Mouse (Mus musculus) embryonic facial prominence, embryonic 14.5 days (tissue): ENCODE results near the gene Ralgapb. TPM values are rescaled to one million over a fixed set of nuclear protein-coding genes. Genes with fewer than 3 reads are reported as not detected.

ENCODE experiments used
- ATAC-seq: fragments of 200-750 bp; cut with Nextera tagmentation; 2 replicates; pipeline ENCODE4 v1.8.0; 2017; ENCODE audit warnings: low read depth, moderate number of reproducible peaks, moderate TSS enrichment
- DNase-seq: peaks from one replicate; pipeline ENCODE4 v3.0.0-alpha.2; 2015; ENCODE audit warnings: low spot score
- H3K27ac ChIP-seq: fragments of 300-500 bp; sonication (generic); replicated peaks from 2 replicates; pipeline ENCODE4 v1.5.1; 2014; ENCODE audit warnings: low read depth, mild to moderate bottlenecking, low read length, moderate library complexity
- H3K27me3 ChIP-seq: fragments of 300-500 bp; sonication (generic); replicated peaks from 2 replicates; pipeline ENCODE4 v1.6.1; 2014; ENCODE audit warnings: low read length; ENCODE audit not compliant: control insufficient read depth, insufficient read depth
- H3K36me3 ChIP-seq: fragments of 300-500 bp; sonication (generic); 2 replicates; pipeline ENCODE4 v1.6.1; 2014; ENCODE audit warnings: low read length, mixed read lengths; ENCODE audit not compliant: control insufficient read depth, insufficient read depth
- H3K4me1 ChIP-seq: fragments of 300-500 bp; sonication (generic); 2 replicates; pipeline ENCODE4 v1.6.1; 2014; ENCODE audit warnings: antibody characterized with exemption, low read length; ENCODE audit not compliant: control insufficient read depth, insufficient read depth
- H3K4me2 ChIP-seq: fragments of 300-500 bp; sonication (generic); 2 replicates; pipeline ENCODE4 v1.6.1; 2014; ENCODE audit warnings: low read depth, mild to moderate bottlenecking, low read length, moderate library complexity, mixed read lengths
- H3K4me3 ChIP-seq: fragments of 300-500 bp; sonication (generic); 2 replicates; pipeline ENCODE4 v1.5.1; 2014; ENCODE audit warnings: low read depth, mild to moderate bottlenecking, low read length
- H3K9ac ChIP-seq: fragments of 300-500 bp; sonication (generic); 2 replicates; pipeline ENCODE4 v1.6.1; 2014; ENCODE audit warnings: low read depth, mild to moderate bottlenecking, low read length, moderate library complexity, mixed read lengths
- H3K9me3 ChIP-seq: fragments of 300-500 bp; sonication (generic); 2 replicates; pipeline ENCODE4 v1.6.1; 2016; ENCODE audit warnings: low read length; ENCODE audit not compliant: control insufficient read depth
- WGBS: fragments of 180-500 bp; shearing (Covaris S2); extraction: QIAGEN DNeasy Blood & Tissue Kit; methylation state at CpG from one replicate; pipeline ENCODE4 v1.1.7; 2014; 5-methylcytosine and 5-hydroxymethylcytosine counted together
- polyA plus RNA-seq: library from polyadenylated mRNA; unstranded; fragments of >200 nt; fragmentation: Nextera tagmentation; extraction: Ambion mirVana; gene quantifications from 2 replicates; pipeline ENCODE4 v1.2.1, GENCODE M21; 2014

Gene Ralgapb
- polyA plus RNA-seq, 1 experiment from 2014 or later, result 18.8 TPM

DNA sequence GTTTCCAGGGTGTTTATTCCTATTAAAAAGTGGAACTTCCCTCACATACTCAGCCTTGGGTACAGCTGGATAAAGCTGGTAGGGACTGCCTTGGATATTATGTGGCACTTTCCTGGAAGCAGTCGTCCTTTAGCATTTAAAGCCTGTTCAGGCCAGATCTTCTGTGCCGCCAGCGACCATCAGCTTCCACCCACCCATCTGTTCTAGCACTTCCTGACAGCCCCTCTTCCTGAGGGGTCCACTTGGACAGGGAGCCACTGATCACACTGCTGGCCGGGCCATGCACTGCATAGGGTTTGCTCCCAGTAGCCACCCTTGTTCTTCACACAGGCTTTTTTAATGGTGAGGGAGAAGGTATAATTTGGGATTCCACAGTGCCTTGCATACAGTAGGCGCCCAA lies 88.8 kb downstream of the Ralgapb start:
- Histone ChIP-seq H3K27ac (no peak overlapping the region), H3K9me3 (no peaks in the 10 kb centered on the region), H3K4me3 (no peak overlapping the region), H3K9ac (no peak overlapping the region), H3K4me1 (no peaks in the 10 kb centered on the region), H3K27me3 (no peaks in the 10 kb centered on the region), H3K36me3 (peaks cover 60% of the 10 kb centered on the region), H3K4me2 (no peak overlapping the region)
- 87% methylated on average over 5 of the region's 5 CpGs for WGBS
- DNase-seq, result no peak
- ATAC-seq, result no peak

DNA sequence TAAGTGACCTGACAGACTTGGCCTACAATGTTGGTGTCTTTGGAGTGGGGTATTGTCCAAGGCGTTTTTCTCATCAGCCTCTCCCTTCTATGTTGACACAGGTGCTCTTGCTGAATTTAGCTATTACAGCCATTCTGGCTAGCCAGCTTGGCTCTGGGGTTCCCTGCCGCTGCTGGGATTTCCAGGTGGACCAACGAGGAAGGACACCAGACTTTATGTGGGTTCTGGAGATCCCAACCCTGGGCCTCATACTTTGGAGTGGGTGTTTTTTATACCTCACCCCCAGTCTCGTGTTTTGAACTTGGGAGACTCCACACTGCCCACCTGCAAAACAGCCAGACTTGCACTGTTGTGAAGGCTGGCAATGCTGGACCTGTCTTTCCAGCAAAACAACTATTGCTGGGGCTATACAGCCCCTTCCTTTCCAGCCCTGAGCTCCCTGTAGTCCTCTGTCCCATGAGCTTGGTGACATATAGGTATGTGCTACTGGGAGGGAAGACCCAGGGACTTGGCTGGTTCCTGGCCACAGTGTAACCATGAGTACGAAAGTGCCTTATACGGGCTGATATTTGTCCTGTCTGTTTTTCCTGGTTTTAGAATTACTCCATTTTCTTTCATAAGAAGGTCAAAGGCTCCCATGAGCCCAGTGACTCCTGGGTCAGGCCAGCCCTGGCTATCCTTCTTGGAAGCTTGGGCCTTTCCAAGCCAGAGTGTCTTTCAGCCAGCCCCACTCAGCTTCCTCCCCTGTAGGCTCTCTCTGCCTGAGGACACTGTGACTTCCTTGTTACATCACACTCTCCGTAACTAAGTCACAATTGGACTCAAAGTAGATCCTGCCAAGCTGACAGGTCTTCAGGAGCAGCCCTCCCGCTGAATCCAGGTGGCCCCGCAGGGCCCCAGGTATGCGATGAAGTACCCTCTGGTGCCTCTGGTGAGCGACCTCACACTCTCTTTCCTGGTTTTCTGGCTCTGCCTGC lies 92.5 kb downstream of the Ralgapb start, which contains the start of gene Adig:
Gene Adig, plus strand, starts transcription at position 777 of the 977 bp plus-strand sequence.
- no peak for ATAC-seq
- H3K27ac ChIP-seq, result no peak within 1 kb of the TSS; the same call in 1 of the 2 replicates

DNA sequence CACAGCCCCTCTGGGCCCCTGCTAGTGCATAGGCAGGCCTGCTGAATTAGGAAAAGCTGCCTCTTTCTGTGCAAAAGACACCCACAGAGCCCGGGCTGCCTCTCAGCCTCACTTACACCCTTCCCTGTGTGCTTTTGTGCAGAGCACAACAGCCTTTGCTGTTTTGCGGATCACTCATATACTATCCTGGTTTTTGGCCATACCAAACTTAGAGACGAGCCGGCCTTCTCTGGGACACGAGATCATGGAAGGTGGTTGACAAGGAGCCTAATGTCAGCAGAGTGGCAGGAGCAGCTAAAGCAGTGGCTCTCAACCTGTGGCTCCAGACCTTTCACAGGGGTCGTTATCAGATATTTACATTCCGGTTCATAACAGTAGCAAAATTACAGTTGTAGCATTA lies 93.6 kb downstream of the Ralgapb start:
- no peak for ATAC-seq
- no peak overlapping the region for H3K27ac ChIP-seq
- no peak for DNase-seq
- WGBS, result 83% methylated on average over 7 of the region's 7 CpGs
- no peaks in the 10 kb centered on the region for H3K4me1 ChIP-seq
- no peaks in the 10 kb centered on the region for H3K9me3 ChIP-seq
- no peak overlapping the region for H3K9ac ChIP-seq
- H3K36me3 ChIP-seq, result peaks cover 16% of the 10 kb centered on the region; the same call in 1 of the 2 replicates
- no peaks in the 10 kb centered on the region for H3K27me3 ChIP-seq
- H3K4me3 ChIP-seq, result no peak overlapping the region
- no peak overlapping the region for H3K4me2 ChIP-seq

More for the DNA sequence above, 92.5 kb downstream of the Ralgapb start, which contains the start of gene Adig:
- WGBS, result 62% methylated on average over 11 of the region's 11 CpGs
- peaks cover 25% of the 10 kb centered on the region for H3K36me3 ChIP-seq
- no peak within 1 kb of the TSS for H3K4me3 ChIP-seq
- DNase-seq, result peak; percentile 17
- no peaks in the 10 kb centered on the region for H3K27me3 ChIP-seq
- H3K9me3 ChIP-seq, result no peaks in the 10 kb centered on the region
- no peaks in the 10 kb centered on the region for H3K4me1 ChIP-seq
- no peak within 1 kb of the TSS for H3K9ac ChIP-seq
- no peak within 1 kb of the TSS for H3K4me2 ChIP-seq

DNA sequence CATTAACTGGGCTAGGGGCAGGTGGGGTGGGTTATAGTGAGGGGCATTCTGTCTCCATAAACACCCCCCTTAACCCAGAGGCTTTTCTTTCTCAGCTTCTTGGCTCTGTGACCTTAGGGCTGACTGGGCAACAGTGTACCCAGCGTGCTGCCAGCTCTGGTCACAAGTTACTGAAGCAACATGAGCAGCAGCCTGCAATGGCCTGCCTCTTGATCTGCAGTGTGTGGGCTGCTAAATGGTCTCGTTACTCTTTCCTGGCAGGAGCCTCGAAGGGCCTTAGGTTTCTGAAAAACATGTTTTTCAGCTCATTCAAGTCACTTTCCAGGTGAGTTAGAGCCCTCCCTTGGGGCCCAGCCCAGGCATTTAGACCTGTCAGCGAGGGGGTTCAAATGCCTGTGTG lies 94.0 kb downstream of the Ralgapb start:
- DNase-seq, result peak; percentile 51
- no peak overlapping the region for H3K9ac ChIP-seq
- no peaks in the 10 kb centered on the region for H3K27me3 ChIP-seq
- no peak overlapping the region for H3K4me3 ChIP-seq
- no peaks in the 10 kb centered on the region for H3K4me1 ChIP-seq
- no peak overlapping the region for H3K4me2 ChIP-seq
- no peak overlapping the region for H3K27ac ChIP-seq
- H3K9me3 ChIP-seq, result no peaks in the 10 kb centered on the region
- ATAC-seq, result peak; percentile 30; the same call in 1 of the 2 replicates
- peaks cover 16% of the 10 kb centered on the region; the same call in 1 of the 2 replicates for H3K36me3 ChIP-seq
- 55% methylated on average over 4 of the region's 4 CpGs for WGBS

DNA sequence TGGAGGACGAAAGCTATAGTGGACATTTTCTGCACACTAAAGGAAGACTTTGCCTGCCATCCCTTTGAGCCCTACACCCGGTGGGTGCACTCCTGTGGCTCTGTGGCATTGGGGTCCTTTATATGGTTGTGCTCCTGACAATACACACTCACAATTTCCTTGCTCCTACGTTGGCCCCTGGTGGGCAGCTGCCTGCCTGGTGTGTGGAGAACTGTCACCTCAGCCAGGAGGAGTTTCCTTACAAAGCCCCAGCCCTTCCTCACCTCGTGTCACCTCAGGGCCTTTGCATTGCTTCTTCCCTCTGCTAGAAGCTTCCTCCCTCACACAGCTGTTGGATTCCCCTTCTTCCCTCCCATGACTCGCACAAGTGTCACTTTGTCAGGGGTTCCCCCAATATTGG lies 96.8 kb downstream of the Ralgapb start:
- no peak overlapping the region for H3K27ac ChIP-seq
- ATAC-seq (no peak), DNase-seq (no peak)
- no peaks in the 10 kb centered on the region for H3K27me3 ChIP-seq
- H3K4me3 ChIP-seq, result no peak overlapping the region
- H3K4me2 ChIP-seq, result no peak overlapping the region
- H3K9ac ChIP-seq, result no peak overlapping the region
- H3K36me3 ChIP-seq, result no peaks in the 10 kb centered on the region
- 84% methylated on average over 5 of the region's 5 CpGs for WGBS
- no peaks in the 10 kb centered on the region for H3K4me1 ChIP-seq
- H3K9me3 ChIP-seq, result no peaks in the 10 kb centered on the region

DNA sequence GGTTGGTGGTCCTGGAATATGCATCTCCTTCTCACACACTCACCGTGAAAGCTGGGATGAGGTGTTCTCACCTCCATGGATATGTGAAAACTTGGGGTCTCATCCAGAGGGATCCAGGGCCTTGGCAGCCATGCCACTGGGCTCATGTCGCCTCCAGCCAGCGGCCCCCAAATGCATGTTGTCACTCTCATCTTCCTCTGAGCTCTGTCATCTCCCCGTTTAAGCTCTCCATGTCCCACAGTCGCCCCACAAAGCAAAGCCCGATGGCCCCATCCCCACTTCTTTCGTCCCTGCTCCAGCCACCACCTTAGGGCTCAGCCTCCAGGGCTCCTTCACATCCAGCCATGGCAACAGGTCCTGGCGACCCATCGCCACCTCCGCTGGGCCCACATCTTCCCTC lies 97.4 kb downstream of the Ralgapb start:
- Histone ChIP-seq H3K27me3 (no peaks in the 10 kb centered on the region), H3K27ac (no peak overlapping the region), H3K4me3 (no peak overlapping the region), H3K9me3 (no peaks in the 10 kb centered on the region), H3K4me1 (no peaks in the 10 kb centered on the region), H3K4me2 (no peak overlapping the region), H3K9ac (no peak overlapping the region), H3K36me3 (no peaks in the 10 kb centered on the region)
- DNase-seq (no peak), ATAC-seq (no peak)
- WGBS, result 88% methylated on average over 10 of the region's 10 CpGs

DNA sequence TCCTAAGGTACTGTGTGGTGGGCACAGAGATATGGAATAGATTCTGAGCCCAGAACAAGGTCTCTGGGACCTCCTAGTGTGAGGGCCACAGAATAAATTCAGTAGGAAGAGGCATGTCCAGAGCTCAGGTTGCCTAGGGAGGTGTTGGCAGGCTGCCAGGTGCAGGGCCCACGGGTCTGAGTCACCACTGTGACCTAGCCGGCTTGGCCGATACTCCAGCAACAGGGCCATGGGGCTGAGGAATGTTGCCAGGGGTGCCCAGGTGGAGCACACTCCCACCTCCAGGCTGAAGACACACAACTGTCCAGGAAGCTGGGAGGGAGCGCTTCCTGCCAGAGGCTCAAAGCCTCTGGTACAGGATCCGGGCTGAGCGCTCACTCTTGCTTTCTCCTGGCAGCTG lies 101.0 kb downstream of the Ralgapb start:
- WGBS, result 67% methylated on average over 6 of the region's 6 CpGs
- Histone ChIP-seq H3K27me3 (no peaks in the 10 kb centered on the region), H3K27ac (no peak overlapping the region), H3K4me3 (no peak overlapping the region), H3K9me3 (no peaks in the 10 kb centered on the region), H3K36me3 (no peaks in the 10 kb centered on the region), H3K4me1 (no peaks in the 10 kb centered on the region), H3K9ac (no peak overlapping the region), H3K4me2 (no peak overlapping the region)
- peak; percentile 54 for DNase-seq
- ATAC-seq, result peak; percentile 19; the same call in 1 of the 2 replicates

DNA sequence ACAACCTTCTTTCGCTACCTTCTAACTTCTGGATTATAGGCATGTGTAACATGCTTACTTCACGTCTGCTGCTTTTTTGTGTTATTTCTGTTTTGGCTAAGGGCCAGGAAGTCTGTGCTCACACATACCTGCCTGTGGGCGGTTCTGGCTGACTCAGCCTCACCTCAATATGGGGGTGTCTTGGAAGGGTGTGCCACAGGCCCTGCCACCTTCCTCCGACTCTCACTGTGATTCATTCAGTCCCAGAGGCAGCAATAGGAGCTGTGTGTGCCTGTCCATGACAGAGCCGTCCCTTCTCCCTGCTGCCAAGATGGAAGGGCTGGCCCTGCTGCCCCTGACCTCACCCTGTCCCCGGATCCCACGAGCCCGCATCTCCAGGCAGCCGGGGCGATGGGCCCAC lies 102.9 kb downstream of the Ralgapb start, which contains the start of gene Arhgap40:
Gene Arhgap40, plus strand, starts transcription at position 269 of the 400 bp plus-strand sequence.
- ATAC-seq (no peak), DNase-seq (peak; percentile 47)
- no peaks in the 10 kb centered on the region for H3K27me3 ChIP-seq
- no peak within 1 kb of the TSS for H3K4me2 ChIP-seq
- H3K9me3 ChIP-seq, result no peaks in the 10 kb centered on the region
- H3K4me3 ChIP-seq, result no peak within 1 kb of the TSS
- H3K9ac ChIP-seq, result no peak within 1 kb of the TSS
- H3K4me1 ChIP-seq, result no peaks in the 10 kb centered on the region
- WGBS, result 74% methylated on average over 10 of the region's 10 CpGs
- H3K27ac ChIP-seq, result no peak within 1 kb of the TSS
- H3K36me3 ChIP-seq, result no peaks in the 10 kb centered on the region
